Mouse (Mus musculus) adrenal gland, adult 10 weeks (tissue): Measurements from ENCODE around the gene Cct7. TPM values are rescaled to one million over a fixed set of nuclear protein-coding genes. Genes with fewer than 3 reads are reported as not detected.

Experiments used
- polyA plus RNA-seq: library from polyadenylated mRNA; stranded (reverse); fragments of 350-450 nt; fragmentation: Illumina TruSeq; extraction: RNeasy Lipid Tissue Mini Kit (QIAGEN cat#74804); gene quantifications from one replicate; pipeline ENCODE4 v1.2.3, GENCODE M21; 2014; ENCODE audit warnings: low read depth, low replicate concordance

Gene Cct7
- 127 TPM for polyA plus RNA-seq

GRCm38 (mm10) chr6:85450697-85451663, at the start of gene Cct7:
TSS of gene Cct7 (plus strand) at chr6:85451514.

GRCm38 (mm10) chr6:85423836-85424379, 27.4 kb upstream of the Cct7 start, which contains the start of gene Noto:
TSS of gene Noto (plus strand) at chr6:85423886.

GRCm38 (mm10) chr6:85431842-85432431, 19.4 kb upstream of the Cct7 start, which contains the start of gene Smyd5:
TSS of gene Smyd5 (plus strand) at chr6:85431989.

GRCm38 (mm10) chr6:85451664-85452410, 523 bp downstream of the Cct7 start, which contains the start of gene Pradc1:
TSS of gene Pradc1 (minus strand) at chr6:85451970.

GRCm38 (mm10) chr6:85502911-85503250, 51.6 kb downstream of the Cct7 start, which contains the start of gene Fbxo41:
TSS of gene Fbxo41 (minus strand) at chr6:85502994.

GRCm38 (mm10) chr6:85513531-85513910, 62.2 kb downstream of the Cct7 start, which contains the start of gene Egr4:
TSS of gene Egr4 (minus strand) at chr6:85513589.

Other genes starting within 250 kb of the Cct7 start
- 3.2 TPM for gene Sfxn5, start 118.1 kb upstream of the Cct7 start, polyA plus RNA-seq
- 4.0 TPM for gene Rab11fip5, start 76.9 kb upstream of the Cct7 start, polyA plus RNA-seq
- gene Noto, start 27.6 kb upstream of the Cct7 start, polyA plus RNA-seq = not detected
- gene Smyd5, start 19.5 kb upstream of the Cct7 start, polyA plus RNA-seq = 4.1 TPM
- 3.1 TPM for gene Pradc1, start 456 bp downstream of the Cct7 start, polyA plus RNA-seq
- gene Fbxo41, start 51.5 kb downstream of the Cct7 start, polyA plus RNA-seq = not detected
- gene Egr4, start 62.1 kb downstream of the Cct7 start, polyA plus RNA-seq = not detected
- gene Alms1, start 136.0 kb downstream of the Cct7 start, polyA plus RNA-seq = 11.3 TPM